Mouse (Mus musculus): ENCODE results near the gene Tppp.
"Not testable (repeated sequence)": the region's sequence is repeated elsewhere in the genome, so short reads cannot be mapped to it uniquely, and the experiment has no call there.

Tppp gene

DNA sequence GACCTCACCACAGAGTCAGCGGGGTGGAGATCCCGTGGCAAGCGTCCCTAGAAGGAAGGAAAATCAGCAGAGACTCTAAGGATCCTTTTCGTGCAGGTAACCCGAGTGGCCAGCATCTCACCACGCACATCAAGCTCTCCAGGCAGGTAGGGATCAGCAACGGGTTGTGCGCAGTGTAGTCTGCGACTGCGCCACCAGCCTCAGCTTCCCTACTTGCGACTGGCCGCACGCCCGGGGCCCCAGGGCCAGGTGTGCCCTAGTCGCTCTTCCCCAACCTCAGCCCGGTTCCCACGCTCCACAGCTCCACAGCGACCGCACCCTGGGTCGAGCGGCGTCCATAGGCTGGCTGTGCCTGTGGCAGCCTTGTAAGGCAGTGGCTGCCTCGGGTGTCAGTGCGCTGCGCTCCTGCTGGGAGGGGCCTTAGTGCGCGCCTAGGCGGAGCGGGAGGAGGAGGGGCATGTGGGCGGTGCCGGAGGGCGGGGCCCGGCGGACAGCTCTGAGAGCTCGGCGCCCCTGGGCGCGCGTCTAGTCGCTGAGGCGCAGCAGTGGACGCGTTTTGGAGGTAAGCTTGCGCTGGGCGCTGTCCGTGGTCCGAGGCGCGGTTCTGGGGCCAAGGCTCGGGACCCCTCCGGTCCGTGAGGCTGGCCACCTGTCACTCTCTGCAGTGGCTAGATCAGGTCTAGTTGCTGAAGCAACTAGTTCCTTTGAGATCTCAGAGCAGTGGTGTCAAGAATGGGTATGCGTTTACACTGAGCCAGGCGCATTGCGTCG, at the start of gene Tppp:
Tppp (plus strand) TSS at position 460 of the 771 bp plus-strand sequence.
- peak; percentile 93 for DNase-seq (ENCODE audit: low read depth, low spot score)

DNA sequence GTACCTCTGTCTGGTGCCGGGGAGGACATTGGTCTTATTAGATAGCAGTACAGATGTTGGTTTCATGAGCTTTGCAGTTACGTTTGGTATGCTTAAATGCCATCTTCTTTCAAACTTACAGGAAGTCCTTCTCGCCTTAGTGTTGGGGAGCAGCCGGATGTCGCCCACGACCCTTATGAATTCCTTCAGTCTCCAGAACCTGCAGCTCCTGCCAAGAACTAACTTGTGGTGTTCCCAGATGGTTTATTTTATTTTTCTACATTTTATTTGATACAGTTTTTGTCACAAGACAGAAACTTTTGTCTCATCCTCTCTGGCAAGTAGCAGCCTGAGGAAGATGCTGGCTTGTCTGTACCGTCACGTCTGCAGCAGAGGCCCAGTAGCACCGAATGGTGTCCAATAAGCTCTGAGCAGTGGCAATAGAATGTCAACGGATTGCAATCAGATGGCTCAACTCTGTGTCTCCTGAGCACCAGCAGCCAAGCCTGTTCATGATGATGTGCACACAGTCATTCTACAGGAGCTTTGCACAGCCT, 49.0 kb upstream of the Tppp start:
- DNase-seq (ENCODE audit: low read depth, low spot score) = peak; percentile 82

DNA sequence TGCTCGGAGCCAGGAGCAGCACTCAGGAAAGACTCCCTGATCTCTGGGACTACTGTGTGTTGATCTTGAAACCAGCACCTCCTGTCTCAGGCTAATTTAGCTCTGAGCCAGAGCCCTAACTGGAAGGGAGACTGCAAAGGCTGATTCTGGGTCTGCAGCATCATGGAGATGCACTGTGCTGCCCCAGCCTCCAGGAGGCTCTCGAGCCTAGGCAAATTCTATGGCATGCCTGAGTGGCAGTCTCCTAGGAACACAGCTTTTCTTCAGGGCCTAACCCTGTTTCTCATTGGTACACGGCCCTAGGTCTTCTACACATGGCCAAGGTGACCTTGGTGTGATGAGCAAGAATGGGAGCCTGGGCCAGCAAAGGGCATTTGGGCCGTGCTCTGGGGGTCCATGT, 48.0 kb upstream of the Tppp start:
- no peak for DNase-seq (ENCODE audit: low read depth, low spot score)

DNA sequence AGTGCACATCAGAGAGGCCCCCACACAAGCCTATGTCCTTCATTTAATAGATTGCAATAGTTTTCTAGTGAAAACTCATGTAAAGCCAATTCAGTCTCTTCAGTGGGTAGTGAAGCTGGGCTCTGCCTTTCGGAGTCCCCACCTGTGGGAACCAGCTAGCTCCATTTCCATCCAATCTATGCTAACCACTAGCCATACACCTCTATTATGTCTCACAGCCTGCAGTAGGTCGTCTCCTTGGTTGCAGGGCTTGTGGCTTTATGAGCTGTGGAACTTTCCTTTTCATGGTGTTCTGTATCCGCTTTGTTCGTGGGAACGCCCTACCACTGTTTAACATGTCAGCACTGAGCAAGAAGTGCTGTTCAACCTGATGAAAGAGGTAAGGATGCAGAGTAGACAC, 45.7 kb upstream of the Tppp start, which contains the start of gene Zdhhc11:
Zdhhc11 (plus strand) TSS at position 301 of the 400 bp plus-strand sequence.
- no peak for DNase-seq (ENCODE audit: low read depth, low spot score)

DNA sequence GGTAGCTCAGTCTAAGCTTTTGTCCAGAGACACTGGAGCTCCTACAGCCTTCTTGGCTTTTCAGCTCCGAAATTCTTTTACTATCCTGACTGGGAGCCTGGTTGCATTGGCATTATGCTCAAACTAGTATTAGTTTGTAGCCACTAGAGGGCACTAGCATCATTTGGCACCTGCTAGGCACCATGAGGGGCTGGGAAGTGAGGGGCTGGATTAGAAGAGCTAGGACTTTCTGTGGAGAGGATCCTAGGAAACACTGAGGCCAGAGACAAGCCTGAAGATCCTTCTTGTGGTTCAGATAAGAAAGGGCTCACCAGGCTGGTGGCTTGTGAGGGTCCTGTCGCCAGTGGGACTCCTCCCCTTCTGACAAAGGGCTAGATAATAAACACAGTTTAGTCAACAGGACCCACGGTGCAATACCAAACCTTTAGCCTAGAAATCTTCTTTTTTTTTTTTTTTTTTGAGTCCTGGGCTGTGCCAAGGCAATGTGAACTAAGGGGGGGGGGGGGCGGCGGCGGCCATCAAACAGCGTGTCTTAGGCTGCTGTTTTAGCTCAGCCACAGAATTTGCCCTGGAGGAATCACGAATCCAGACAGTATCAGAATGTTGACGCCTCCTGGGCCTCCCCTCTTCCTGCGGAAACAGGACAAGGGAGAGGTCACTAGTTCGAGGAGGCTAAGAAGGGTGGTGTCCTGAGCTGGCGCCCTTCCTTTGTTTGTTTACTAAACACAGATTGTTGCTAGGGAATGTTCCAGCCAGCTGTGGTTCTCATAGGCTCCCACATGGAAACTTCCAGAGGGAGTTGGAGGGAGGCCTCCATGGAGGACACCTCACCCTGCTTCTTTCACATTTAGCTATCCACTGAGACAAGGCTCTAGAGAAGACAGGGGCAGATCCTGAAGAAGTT, 38.4 kb upstream of the Tppp start:
- DNase-seq (ENCODE audit: low read depth, low spot score) = peak; percentile 35

DNA sequence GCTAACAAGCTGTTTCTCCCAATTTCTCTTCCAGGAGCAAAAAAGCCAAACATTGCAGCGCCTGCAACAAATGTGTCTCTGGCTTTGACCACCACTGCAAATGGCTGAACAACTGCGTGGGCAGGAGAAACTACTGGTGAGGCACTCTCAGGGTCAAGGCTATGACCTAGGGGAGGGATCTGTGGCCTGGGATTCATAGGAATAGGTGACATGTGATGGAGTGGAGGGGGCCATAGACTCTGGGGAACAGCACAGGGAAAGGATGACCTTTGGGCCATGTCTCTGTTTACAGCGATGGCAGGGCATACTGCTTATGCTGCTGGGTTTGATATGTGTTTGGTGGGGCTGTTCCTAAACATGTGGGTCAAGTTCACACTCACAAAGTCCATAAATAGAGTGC, 34.7 kb upstream of the Tppp start:
- DNase-seq (ENCODE audit: low read depth, low spot score) = no peak

DNA sequence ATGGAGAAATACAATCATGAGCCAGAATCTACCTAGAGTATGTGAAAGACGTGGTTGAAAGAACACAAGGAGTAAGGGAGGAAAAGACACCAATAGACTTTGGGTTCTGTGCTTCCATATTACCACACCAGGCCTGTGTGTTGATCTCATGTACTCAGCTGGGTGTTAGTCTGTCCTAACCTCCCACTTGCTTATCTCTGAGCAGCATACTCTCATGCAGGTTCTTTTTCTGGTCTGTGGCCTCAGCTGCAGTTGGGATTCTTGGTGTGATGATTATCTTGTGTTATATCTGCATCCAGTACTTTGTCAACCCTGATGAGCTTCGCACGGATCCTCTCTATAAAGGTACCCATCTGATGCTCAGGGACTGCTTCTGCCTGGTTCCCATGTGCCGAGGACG, 32.3 kb upstream of the Tppp start:
- no peak for DNase-seq (ENCODE audit: low read depth, low spot score)

DNA sequence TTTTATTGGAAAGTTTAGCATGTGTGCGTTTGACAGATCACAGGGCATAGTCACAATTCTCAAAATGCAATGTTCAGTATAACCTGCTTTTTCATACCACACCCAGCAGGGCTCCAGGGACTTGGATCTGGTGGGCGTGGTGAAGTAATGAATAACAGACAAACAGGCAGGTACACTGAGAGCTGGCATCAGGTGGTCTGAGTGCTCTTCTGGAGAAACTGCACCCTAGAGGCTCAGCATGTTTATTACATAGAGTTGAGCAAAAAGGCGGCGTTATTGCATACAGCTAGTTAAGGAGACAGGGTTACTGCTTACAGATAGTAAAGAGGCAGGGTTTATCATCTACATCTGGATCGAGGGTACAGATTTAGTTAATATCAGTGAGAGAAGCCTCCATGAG, 18.9 kb upstream of the Tppp start:
- no peak for DNase-seq (ENCODE audit: low read depth, low spot score)

DNA sequence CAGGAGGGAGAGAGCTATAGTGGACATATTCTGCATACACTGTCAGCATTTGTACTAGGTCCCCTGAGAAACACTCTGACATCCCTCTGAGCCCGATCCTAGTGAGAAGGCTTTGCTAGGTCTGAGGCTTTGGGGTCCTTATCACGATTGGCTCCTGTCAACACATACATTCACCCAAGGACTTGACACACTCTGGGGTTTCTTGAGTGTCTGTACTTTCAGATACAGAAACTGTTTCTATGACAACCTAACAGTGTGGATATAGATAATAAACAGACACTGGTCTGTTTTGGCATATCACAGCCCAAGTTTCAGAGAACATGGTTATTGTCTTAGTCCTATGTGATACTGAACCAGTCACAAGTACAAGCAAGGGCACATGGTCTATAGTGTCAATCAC, 18.4 kb upstream of the Tppp start:
- DNase-seq (ENCODE audit: low read depth, low spot score) = no peak

DNA sequence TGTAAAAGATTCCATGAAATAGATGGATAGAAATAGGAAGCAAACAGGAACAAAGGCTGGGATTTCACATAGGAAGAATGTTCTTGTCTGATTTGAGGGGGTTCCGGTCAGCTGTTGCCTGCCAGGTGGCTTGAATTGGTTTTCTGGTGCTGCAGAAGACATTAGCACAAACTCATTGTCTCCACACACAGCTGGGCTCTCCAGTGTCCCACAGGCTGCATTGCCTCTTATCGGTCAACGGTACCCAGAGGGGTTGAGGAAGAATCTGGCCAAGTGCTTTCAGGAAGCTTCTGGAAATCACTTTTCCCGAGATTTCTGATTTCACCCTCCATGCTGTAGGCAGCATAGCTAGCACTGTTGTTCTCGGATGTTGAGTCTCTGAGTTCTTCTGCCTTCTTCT, 17.9 kb upstream of the Tppp start:
- DNase-seq (ENCODE audit: low read depth, low spot score) = no peak

DNA sequence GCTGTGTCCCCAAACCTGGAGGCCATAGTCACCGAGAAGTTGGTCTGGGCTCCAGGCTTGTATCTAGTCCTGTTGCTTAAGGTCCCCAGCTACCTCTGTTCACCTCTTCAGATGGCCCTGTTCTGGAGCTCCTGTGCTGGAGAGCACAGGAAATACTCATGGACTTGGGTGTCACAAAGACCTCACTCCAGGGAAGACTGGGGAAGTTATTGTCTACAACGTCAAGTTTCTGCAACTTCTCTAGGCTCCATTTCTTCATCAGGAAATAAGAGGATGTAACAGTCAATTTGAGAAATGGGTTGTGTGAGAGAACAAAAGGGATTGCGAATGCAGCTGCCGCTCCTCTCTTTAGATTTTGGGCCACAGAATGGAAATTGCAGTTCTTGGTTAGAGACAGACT, 12.8 kb upstream of the Tppp start:
- no peak for DNase-seq (ENCODE audit: low read depth, low spot score)

DNA sequence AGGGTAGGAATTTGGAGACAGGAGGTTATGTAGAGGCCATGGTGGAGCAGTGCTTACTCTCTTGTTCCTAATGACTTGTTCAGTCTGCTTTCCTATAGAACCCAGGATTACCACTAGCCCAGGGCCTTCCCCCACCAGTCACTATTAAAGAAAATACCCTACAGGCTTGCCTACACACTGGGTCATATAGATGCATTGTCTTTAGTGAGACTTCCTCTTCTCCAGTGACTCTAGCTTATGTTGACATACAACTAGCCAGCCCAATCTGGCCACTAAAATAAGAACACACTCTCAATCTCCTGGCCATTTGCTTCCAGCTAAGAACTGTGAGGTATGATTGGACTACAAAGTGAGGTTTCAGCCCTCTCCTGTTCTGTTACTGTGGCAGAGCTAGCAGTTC, 8.7 kb upstream of the Tppp start:
- DNase-seq (ENCODE audit: low read depth, low spot score) = no peak

DNA sequence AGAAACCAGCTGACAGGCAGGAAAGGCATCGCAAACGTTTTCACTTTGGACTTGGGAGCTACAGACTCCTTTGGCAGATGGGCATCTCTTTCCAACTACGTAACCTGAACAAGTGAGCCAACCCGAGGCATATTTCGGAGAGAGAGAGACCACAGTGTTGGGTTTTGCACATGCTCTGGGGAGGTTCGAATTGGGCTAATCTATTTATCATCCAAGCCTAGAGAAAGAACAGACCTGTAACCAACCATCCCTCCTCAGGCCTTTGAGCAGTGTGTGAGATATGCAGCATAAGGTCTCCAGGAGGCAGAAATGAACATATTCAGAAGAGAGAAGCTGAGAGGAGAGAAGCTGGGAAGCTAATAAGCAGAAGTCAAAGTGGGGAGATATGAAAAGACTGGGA, 8.2 kb upstream of the Tppp start:
- no peak for DNase-seq (ENCODE audit: low read depth, low spot score)

DNA sequence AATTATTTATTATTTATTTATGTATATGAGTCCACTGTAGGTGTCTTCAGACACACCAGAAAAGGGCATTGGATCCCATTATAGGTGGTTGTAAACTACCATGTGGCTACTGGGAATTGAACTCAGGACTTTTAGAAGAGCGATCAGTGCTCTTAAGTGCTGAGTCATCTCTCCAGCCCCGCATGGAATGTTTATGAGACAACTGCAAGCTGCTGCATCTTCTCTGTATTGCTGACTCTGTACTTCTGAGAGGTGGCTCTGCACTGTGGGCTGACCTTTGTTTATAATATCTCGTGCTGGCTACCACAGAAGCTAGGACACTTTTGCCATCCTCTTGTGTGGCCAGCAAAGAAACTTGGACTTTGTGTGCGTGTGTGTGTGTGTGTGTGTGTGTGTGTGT, 7.7 kb upstream of the Tppp start:
- DNase-seq (ENCODE audit: low read depth, low spot score) = no peak

DNA sequence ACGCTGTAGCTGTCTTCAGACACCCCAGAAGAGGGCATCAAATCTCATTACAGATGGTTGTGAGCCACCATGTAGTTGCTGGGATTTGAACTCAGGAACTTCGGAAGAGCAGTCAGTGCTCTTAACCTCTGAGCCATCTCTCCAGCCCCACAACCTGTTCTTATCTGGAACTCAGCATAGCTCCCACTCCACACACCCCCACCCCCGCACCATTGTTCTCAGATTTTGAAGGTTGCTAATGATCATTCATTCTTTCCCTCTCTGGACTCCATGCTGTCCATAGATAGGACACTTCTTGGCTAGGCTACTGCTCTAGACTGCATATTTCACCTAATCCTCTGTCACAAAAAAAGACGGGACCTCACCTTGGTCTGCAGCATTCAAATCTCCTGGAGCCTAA, 2.3 kb upstream of the Tppp start:
- DNase-seq (ENCODE audit: low read depth, low spot score) = not testable (repeated sequence)

DNA sequence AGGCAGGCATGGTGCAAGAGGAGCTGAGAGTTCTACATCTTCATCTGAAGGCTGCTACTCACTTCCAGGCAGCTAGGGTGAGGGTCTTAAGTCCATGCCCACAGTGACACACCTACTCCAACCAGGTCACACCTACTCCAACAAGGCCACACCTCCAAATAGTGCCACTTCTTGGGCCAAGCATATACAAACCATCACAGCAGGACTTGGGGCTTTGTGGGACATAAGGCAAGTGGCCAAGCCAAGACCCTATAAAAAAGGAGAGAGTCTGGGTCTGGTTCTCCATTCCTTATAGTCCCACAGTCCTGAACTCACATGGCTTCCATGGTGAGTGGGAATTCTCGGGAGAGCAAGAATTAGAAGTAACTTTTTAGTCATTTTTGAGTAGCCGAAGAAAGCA, 991 bp upstream of the Tppp start:
- DNase-seq (ENCODE audit: low read depth, low spot score) = not testable (repeated sequence)

DNA sequence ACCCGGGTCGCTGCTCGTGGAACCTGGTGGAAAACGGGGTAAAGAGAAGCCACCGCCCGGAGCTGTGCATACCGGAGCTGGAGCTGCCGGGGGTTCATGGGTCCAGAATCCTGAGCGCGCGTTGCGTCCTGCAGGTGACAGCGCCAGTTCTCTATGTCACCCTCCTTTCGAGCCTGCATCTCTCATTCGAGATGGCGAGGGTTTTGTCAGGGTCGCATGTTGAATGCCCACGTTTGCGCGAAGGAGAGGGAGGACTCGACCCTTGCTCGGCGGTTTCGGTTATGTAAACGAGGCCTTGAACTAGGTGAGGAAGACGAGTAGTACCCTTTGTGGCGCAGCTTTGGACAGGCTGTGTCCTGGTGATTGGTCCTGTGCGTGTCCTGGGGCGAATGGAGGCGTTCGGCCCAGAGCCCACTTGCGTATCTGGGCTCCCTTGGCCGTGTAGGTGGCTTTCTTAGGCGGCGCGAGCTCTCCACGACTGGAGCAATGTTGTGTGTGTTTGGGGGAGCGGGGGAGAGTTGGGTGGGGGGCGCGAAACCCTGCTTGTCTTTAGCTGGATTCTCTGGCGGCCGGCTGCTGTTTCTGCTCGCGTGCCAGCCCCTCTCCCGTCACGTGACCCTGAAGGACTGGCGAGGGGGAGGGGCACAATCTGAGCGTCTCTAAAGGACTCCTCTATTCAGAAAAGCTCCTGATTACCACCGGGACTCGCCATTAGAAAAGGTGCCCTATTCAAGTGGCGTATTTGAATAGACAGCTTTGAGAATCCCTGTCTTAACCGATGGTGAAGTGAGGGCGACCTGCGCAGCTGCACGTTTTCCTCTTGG, 796 bp downstream of the Tppp start:
- peak; percentile 77 for DNase-seq (ENCODE audit: low read depth, low spot score)

DNA sequence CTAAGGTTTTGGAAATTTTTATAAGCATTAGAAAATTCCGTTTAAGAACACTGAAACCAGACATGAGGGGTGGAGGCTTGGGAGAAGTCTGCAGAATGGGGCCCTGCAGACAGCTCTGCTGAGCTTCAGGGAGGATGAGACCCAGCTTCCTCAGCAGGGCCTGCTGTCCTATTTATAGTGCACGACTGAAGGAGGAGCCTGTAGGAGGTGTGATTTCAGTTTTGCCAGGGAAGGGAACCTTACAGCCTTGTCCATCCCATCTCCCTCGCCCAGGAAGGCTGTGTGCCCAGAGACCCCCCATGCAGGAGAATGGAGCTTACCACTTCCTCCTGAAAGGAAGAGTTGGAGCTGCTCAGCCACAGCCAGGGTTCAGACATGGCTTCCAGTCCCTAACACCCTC, 1.5 kb downstream of the Tppp start:
- peak; percentile 76 for DNase-seq (ENCODE audit: low read depth, low spot score)

DNA sequence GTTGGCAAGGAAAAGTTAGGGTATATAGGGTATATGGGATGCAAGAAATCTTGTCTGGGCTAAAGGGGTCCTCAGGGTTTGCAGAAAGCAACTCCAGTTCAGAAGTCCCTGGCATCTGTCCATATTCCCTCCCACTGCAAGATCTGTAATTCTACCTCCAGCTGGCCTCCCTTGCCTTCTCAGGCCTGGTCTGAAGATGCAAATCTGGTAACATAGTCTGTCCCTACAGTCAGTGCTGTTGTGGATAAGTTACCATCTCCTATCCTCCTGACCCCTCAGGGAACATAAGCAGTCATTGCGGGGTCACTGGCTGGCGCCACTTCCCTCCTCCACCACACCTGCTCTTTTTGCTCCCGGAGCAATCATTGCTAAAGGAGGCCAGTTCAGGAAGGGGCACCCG, 6.7 kb downstream of the Tppp start:
- DNase-seq (ENCODE audit: low read depth, low spot score) = no peak

DNA sequence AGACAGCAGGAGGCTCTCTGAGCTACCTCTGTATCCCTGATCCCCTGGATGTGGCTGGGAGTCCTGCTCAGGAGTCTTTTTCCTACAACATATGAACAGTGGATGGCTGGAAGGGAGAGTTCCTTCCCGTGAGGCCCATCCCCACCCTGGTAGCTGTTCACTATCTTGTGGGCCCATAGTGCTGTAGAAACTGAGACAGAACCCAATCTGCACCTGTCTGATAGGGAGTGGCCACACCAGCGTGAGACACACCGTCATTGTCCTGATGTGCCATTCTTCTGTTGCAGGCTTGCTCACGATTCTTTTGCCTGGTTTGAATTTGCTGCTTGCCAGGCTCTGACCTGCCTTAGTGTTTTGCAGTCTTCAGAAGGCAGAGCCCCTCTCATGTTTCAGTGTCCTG, 8.2 kb downstream of the Tppp start:
- no peak for DNase-seq (ENCODE audit: low read depth, low spot score)

DNA sequence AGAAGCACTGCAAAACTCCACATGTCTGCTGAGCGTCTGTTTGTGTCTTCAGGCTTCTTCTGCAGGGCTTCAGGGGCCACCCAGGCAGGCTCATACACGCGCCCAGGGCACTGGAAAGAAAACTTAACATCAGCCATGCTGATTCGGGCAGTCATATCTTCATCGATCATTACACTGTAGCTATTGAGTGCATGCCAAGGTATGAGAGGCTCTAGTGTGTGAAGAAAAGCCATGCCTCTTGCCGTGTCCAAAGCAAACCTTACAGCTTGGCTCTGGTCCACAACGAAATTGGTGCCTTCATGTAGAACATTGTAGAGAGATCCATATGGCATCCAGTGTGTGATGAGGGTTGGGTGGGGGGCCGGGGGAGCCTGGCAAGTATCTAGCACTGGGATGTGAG, 9.8 kb downstream of the Tppp start:
- not testable (repeated sequence) for DNase-seq (ENCODE audit: low read depth, low spot score)

All from telencephalon, adult 2 months (tissue).